Mouse (Mus musculus): Measurements from ENCODE around the gene Rft1. TPM values are rescaled to one million over a fixed set of nuclear protein-coding genes. Genes with fewer than 3 reads are reported as not detected.

Gene Rft1
- total RNA-seq, 1 experiment = 15.7 TPM

GRCm38 (mm10) chr14:30702512-30702911 is 48.4 kb downstream of the Rft1 start:
- Histone ChIP-seq H3K4me3 (ENCODE audit: insufficient read depth in 1 of 2, low read depth in 1 of 2, low read length in 2 of 2, poor library complexity in 1 of 2, severe bottlenecking in 1 of 2) (no peak overlapping the region), H3K36me3 (ENCODE audit: control insufficient read depth, insufficient read depth, low read length, poor library complexity, severe bottlenecking) (no peaks in the 10 kb centered on the region), H3K4me1 (ENCODE audit: control insufficient read depth in 2 of 2, insufficient read depth in 2 of 2, low read length in 2 of 2, poor library complexity in 1 of 2) (peaks cover 0 to 4% of the 10 kb centered on the region in 2 experiments; a peak in 1 of 4 replicates), H3K9ac (ENCODE audit: insufficient read depth, low read depth, low read length, poor library complexity, severe bottlenecking) (no peak overlapping the region), H3K9me3 (ENCODE audit: control insufficient read depth, insufficient read depth, low read depth, low read length) (no peaks in the 10 kb centered on the region), H3K27ac (ENCODE audit: insufficient read depth, low read depth, low read length, poor library complexity, severe bottlenecking) (no peak overlapping the region)
- no peak for DNase-seq (ENCODE audit: low read depth, low spot score)
- in situ Hi-C loops (cut with MboI; ENCODE audit: low sequenced_read_pairs in 2 of 2, unreplicated experiment in 2 of 2) = no loop called here
- no peak for TF ChIP-seq HCFC1 (IDR thresholded peaks at IDR 0.05; ENCODE audit: borderline replicate concordance, insufficient read depth, low read length)
- TF ChIP-seq CHD2 (IDR thresholded peaks at IDR 0.05; ENCODE audit: low read depth, low read length) = no peak
- no peak for TF ChIP-seq ZC3H11A (IDR thresholded peaks at IDR 0.05; ENCODE audit: borderline replicate concordance, low read depth, low read length)
- TF ChIP-seq ZNF384 (IDR thresholded peaks at IDR 0.05; ENCODE audit: low read depth, low read length) = no peak
- no peak for TF ChIP-seq MAFK (IDR thresholded peaks at IDR 0.05; ENCODE audit: insufficient read depth, low read depth, low read length)

GRCm38 (mm10) chr14:30703079-30703478 is 48.9 kb downstream of the Rft1 start:
- no peak for DNase-seq (ENCODE audit: low read depth, low spot score)
- Histone ChIP-seq H3K36me3 (ENCODE audit: control insufficient read depth, insufficient read depth, low read length, poor library complexity, severe bottlenecking) (no peaks in the 10 kb centered on the region), H3K27ac (ENCODE audit: insufficient read depth, low read depth, low read length, poor library complexity, severe bottlenecking) (no peak overlapping the region), H3K9me3 (ENCODE audit: control insufficient read depth, insufficient read depth, low read depth, low read length) (no peaks in the 10 kb centered on the region), H3K4me3 (ENCODE audit: insufficient read depth in 1 of 2, low read depth in 1 of 2, low read length in 2 of 2, poor library complexity in 1 of 2, severe bottlenecking in 1 of 2) (no peak overlapping the region), H3K4me1 (ENCODE audit: control insufficient read depth in 2 of 2, insufficient read depth in 2 of 2, low read length in 2 of 2, poor library complexity in 1 of 2) (peaks cover 0 to 4% of the 10 kb centered on the region in 2 experiments; a peak in 1 of 4 replicates), H3K9ac (ENCODE audit: insufficient read depth, low read depth, low read length, poor library complexity, severe bottlenecking) (no peak overlapping the region)
- in situ Hi-C loops (cut with MboI; ENCODE audit: low sequenced_read_pairs in 2 of 2, unreplicated experiment in 2 of 2) = no loop called here
- TF ChIP-seq CHD2 (IDR thresholded peaks at IDR 0.05; ENCODE audit: low read depth, low read length) (no peak), ZC3H11A (IDR thresholded peaks at IDR 0.05; ENCODE audit: borderline replicate concordance, low read depth, low read length) (no peak), MAFK (IDR thresholded peaks at IDR 0.05; ENCODE audit: insufficient read depth, low read depth, low read length) (no peak), ZNF384 (IDR thresholded peaks at IDR 0.05; ENCODE audit: low read depth, low read length) (no peak), HCFC1 (IDR thresholded peaks at IDR 0.05; ENCODE audit: borderline replicate concordance, insufficient read depth, low read length) (no peak)

DNA sequence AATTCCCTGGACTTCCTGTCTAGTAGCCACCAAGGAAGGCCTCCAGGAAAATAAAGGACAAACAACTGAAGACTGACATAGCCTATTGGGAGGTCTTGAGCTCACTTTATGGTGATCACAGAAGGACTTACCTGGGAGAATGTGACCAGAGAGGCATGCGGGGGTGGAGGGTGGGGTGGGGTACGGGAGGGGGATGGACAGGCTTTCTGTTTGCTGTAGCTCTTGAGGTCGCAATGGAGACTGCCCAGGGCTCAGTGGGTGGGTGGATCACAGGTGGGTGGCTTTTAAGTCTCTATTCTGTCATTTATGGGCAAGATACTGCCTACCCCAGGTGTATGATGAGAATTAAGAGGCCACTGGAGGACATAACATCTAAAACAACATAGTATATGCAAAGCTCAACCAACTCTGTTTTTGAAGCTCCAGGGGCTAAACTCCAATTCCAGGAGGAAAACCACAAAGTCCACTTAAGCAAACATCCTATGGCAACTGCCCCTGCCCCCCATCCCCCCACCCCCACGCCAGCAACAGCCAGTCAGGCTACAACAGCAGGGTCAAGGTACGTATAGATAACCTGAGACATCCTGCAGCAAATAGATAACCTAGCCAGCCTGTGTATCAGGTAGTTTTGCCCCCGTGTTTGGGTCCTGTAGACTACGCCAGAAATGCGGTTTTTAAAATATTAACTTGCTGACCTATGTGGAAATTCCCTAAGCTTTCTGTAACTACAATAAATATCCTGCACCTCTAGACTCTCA is 50.1 kb downstream of the Rft1 start:
- no peak for TF ChIP-seq CHD2 (IDR thresholded peaks at IDR 0.05; ENCODE audit: low read depth, low read length)
- no peak for TF ChIP-seq HCFC1 (IDR thresholded peaks at IDR 0.05; ENCODE audit: borderline replicate concordance, insufficient read depth, low read length)
- TF ChIP-seq ZNF384 (IDR thresholded peaks at IDR 0.05; ENCODE audit: low read depth, low read length) = no peak
- no peak for TF ChIP-seq ZC3H11A (IDR thresholded peaks at IDR 0.05; ENCODE audit: borderline replicate concordance, low read depth, low read length)
- TF ChIP-seq MAFK (IDR thresholded peaks at IDR 0.05; ENCODE audit: insufficient read depth, low read depth, low read length) = no peak
- no peaks in the 10 kb centered on the region for H3K36me3 ChIP-seq (ENCODE audit: control insufficient read depth, insufficient read depth, low read length, poor library complexity, severe bottlenecking)
- H3K4me1 ChIP-seq (ENCODE audit: control insufficient read depth in 2 of 2, insufficient read depth in 2 of 2, low read length in 2 of 2, poor library complexity in 1 of 2) = peaks cover 0 to 4% of the 10 kb centered on the region in 2 experiments; a peak in 1 of 4 replicates
- no peak overlapping the region for H3K9ac ChIP-seq (ENCODE audit: insufficient read depth, low read depth, low read length, poor library complexity, severe bottlenecking)
- H3K4me3 ChIP-seq (ENCODE audit: insufficient read depth in 1 of 2, low read depth in 1 of 2, low read length in 2 of 2, poor library complexity in 1 of 2, severe bottlenecking in 1 of 2) = no peak overlapping the region
- no peaks in the 10 kb centered on the region for H3K9me3 ChIP-seq (ENCODE audit: control insufficient read depth, insufficient read depth, low read depth, low read length)
- H3K27ac ChIP-seq (ENCODE audit: insufficient read depth, low read depth, low read length, poor library complexity, severe bottlenecking) = no peak overlapping the region
- in situ Hi-C loops (cut with MboI; ENCODE audit: low sequenced_read_pairs in 2 of 2, unreplicated experiment in 2 of 2) = no loop called here
- no peak for DNase-seq (ENCODE audit: low read depth, low spot score)

- Histone ChIP-seq H3K4me3 (ENCODE audit: insufficient read depth in 1 of 2, low read depth in 1 of 2, low read length in 2 of 2, poor library complexity in 1 of 2, severe bottlenecking in 1 of 2) (no peak overlapping the region), H3K4me1 (ENCODE audit: control insufficient read depth in 2 of 2, insufficient read depth in 2 of 2, low read length in 2 of 2, poor library complexity in 1 of 2) (no peaks in the 10 kb centered on the region), H3K27ac (ENCODE audit: insufficient read depth, low read depth, low read length, poor library complexity, severe bottlenecking) (no peak overlapping the region), H3K36me3 (ENCODE audit: control insufficient read depth, insufficient read depth, low read length, poor library complexity, severe bottlenecking) (no peaks in the 10 kb centered on the region), H3K9ac (ENCODE audit: insufficient read depth, low read depth, low read length, poor library complexity, severe bottlenecking) (no peak overlapping the region), H3K9me3 (ENCODE audit: control insufficient read depth, insufficient read depth, low read depth, low read length) (no peaks in the 10 kb centered on the region)
- no peak for DNase-seq (ENCODE audit: low read depth, low spot score)
- in situ Hi-C loops (cut with MboI; ENCODE audit: low sequenced_read_pairs in 2 of 2, unreplicated experiment in 2 of 2) = no loop called here
- TF ChIP-seq CHD2 (IDR thresholded peaks at IDR 0.05; ENCODE audit: low read depth, low read length) (no peak), ZC3H11A (IDR thresholded peaks at IDR 0.05; ENCODE audit: borderline replicate concordance, low read depth, low read length) (no peak), HCFC1 (IDR thresholded peaks at IDR 0.05; ENCODE audit: borderline replicate concordance, insufficient read depth, low read length) (no peak), MAFK (IDR thresholded peaks at IDR 0.05; ENCODE audit: insufficient read depth, low read depth, low read length) (no peak), ZNF384 (IDR thresholded peaks at IDR 0.05; ENCODE audit: low read depth, low read length) (no peak)
Observed at GRCm38 (mm10) chr14:30711892-30712291, 57.7 kb downstream of the Rft1 start.

Measured in ES-E14 (cell line).